Mouse (Mus musculus) megakaryocyte, adult 5-6 weeks (primary cell): ENCODE data around the gene Kdm2b. TPM values are rescaled to one million over a fixed set of nuclear protein-coding genes. Genes with fewer than 3 reads are reported as not detected.

Source experiments
- ATAC-seq: 2 replicates; pipeline ENCODE4 v1.8.0; 2016; ENCODE audit warnings: mild to moderate bottlenecking, inconsistent platforms; ENCODE audit not compliant: poor library complexity, severe bottlenecking
- total RNA-seq, 2 experiments: library from RNA; stranded (forward) in 1 of 2; stranded (reverse) in 1 of 2; fragments of 153-499, 151-499 nt in 1 of 2; fragments of 221-1000, 200-1000 nt in 1 of 2; gene quantifications; 2 replicates each; pipeline versions ENCODE4 v1.2.3 to v1.2.4; 2015 to 2017

Kdm2b gene
- total RNA-seq (2015) (29.1 and 38.3 TPM in 2 replicates), total RNA-seq (2017) (31.6 and 38.6 TPM in 2 replicates)

GRCm38 (mm10) chr5:122989551-122990330 is at the start of gene Kdm2b:
Kdm2b (minus strand) TSS chr5:122989823.
- no peak for ATAC-seq

- ATAC-seq: peak; percentile 96
These were observed 49.6 kb upstream of the Kdm2b start for GRCm38 (mm10) chr5:123039120-123039752.

GRCm38 (mm10) chr5:123038115-123038514 is 48.5 kb upstream of the Kdm2b start:
- ATAC-seq: no peak

- 0 out of 2 replicates have a peak, but pooled peaks have one; percentile 7 for ATAC-seq
These were observed 45.9 kb upstream of the Kdm2b start for GRCm38 (mm10) chr5:123035564-123035963.

GRCm38 (mm10) chr5:123035089-123035488 is 45.5 kb upstream of the Kdm2b start:
- ATAC-seq: no peak

GRCm38 (mm10) chr5:123033646-123034160 is 44.1 kb upstream of the Kdm2b start:
- ATAC-seq: no peak

GRCm38 (mm10) chr5:123031312-123031711 is 41.7 kb upstream of the Kdm2b start:
- no peak for ATAC-seq

GRCm38 (mm10) chr5:123029729-123030128 is 40.1 kb upstream of the Kdm2b start:
- ATAC-seq: no peak

- peak; percentile 28; the same call in 1 of the 2 replicates for ATAC-seq
These were observed 37.8 kb upstream of the Kdm2b start for GRCm38 (mm10) chr5:123027436-123027835.

GRCm38 (mm10) chr5:123026414-123026813 is 36.8 kb upstream of the Kdm2b start:
- no peak for ATAC-seq

GRCm38 (mm10) chr5:123024965-123025573 is 35.4 kb upstream of the Kdm2b start:
- peak; percentile 96 for ATAC-seq

GRCm38 (mm10) chr5:123024312-123024711 is 34.7 kb upstream of the Kdm2b start:
- ATAC-seq: no peak

- ATAC-seq: no peak
These were observed 33.4 kb upstream of the Kdm2b start for GRCm38 (mm10) chr5:123023049-123023448.

- no peak for ATAC-seq
These were observed 31.8 kb upstream of the Kdm2b start for GRCm38 (mm10) chr5:123021438-123021837.

- no peak for ATAC-seq
These were observed 30.8 kb upstream of the Kdm2b start for GRCm38 (mm10) chr5:123020426-123020825.

- no peak for ATAC-seq
These were observed 29.9 kb upstream of the Kdm2b start for GRCm38 (mm10) chr5:123019336-123020016.

- no peak for ATAC-seq
These were observed 27.9 kb upstream of the Kdm2b start for GRCm38 (mm10) chr5:123017504-123017903.

- ATAC-seq: no peak
These were observed 26.3 kb upstream of the Kdm2b start for GRCm38 (mm10) chr5:123015915-123016314.

GRCm38 (mm10) chr5:123014753-123015701 is 25.4 kb upstream of the Kdm2b start, which contains the start of gene Orai1:
Orai1 (plus strand) TSS chr5:123015074.
- ATAC-seq: peak; percentile 91
